Mouse (Mus musculus) lung, embryonic 15.5 days (tissue): ENCODE results near the gene Camk1d. TPM values are rescaled to one million over a fixed set of nuclear protein-coding genes. Genes with fewer than 3 reads are reported as not detected.
A peak's percentile ranks its signal among the peaks of the same experiment; 100 is the strongest.

ENCODE experiments used
- ATAC-seq: fragments of 200-750 bp; cut with Nextera tagmentation; 2 replicates; pipeline ENCODE4 v1.8.0; 2017; ENCODE audit warnings: moderate number of reproducible peaks, borderline replicate concordance; ENCODE audit not compliant: low FRiP score, low TSS enrichment; ENCODE audit errors: extremely low read depth
- H3K27ac ChIP-seq: fragments of 300-500 bp; sonication (generic); 2 replicates; pipeline ENCODE4 v1.5.1; 2015; ENCODE audit warnings: moderate library complexity, mild to moderate bottlenecking, inconsistent platforms
- H3K27me3 ChIP-seq: fragments of 300-500 bp; sonication (generic); 2 replicates; pipeline ENCODE4 v1.6.1; 2015; ENCODE audit warnings: inconsistent platforms
- H3K36me3 ChIP-seq: fragments of 300-500 bp; sonication (generic); 2 replicates; pipeline ENCODE4 v1.6.1; 2015; ENCODE audit warnings: inconsistent platforms
- H3K4me1 ChIP-seq: fragments of 300-500 bp; sonication (generic); 2 replicates; pipeline ENCODE4 v1.6.1; 2015; ENCODE audit warnings: inconsistent platforms
- H3K4me2 ChIP-seq: fragments of 300-500 bp; sonication (generic); 2 replicates; pipeline ENCODE4 v1.6.1; 2015; ENCODE audit warnings: inconsistent platforms, mild to moderate bottlenecking, moderate library complexity
- H3K4me3 ChIP-seq: fragments of 300-500 bp; sonication (generic); 2 replicates; pipeline ENCODE4 v1.5.1; 2015; ENCODE audit warnings: mild to moderate bottlenecking, inconsistent platforms
- H3K9ac ChIP-seq: fragments of 300-500 bp; sonication (generic); 2 replicates; pipeline ENCODE4 v1.6.1; 2015; ENCODE audit warnings: inconsistent platforms
- H3K9me3 ChIP-seq: fragments of 300-500 bp; sonication (generic); 2 replicates; pipeline ENCODE4 v1.6.1; 2016; ENCODE audit warnings: inconsistent platforms
- WGBS: fragments of 180-500 bp; shearing (Covaris S2); methylation state at CpG from one replicate; pipeline ENCODE4 v1.1.7; 2015; 5-methylcytosine and 5-hydroxymethylcytosine counted together
- polyA plus RNA-seq: library from polyadenylated mRNA; unstranded; fragments of >200 nt; fragmentation: Nextera tagmentation; extraction: Ambion mirVana; gene quantifications from 2 replicates; pipeline ENCODE4 v1.2.1, GENCODE M21; 2015

Gene Camk1d
- polyA plus RNA-seq, 1 experiment from 2014 or later, result 2.5 TPM

DNA sequence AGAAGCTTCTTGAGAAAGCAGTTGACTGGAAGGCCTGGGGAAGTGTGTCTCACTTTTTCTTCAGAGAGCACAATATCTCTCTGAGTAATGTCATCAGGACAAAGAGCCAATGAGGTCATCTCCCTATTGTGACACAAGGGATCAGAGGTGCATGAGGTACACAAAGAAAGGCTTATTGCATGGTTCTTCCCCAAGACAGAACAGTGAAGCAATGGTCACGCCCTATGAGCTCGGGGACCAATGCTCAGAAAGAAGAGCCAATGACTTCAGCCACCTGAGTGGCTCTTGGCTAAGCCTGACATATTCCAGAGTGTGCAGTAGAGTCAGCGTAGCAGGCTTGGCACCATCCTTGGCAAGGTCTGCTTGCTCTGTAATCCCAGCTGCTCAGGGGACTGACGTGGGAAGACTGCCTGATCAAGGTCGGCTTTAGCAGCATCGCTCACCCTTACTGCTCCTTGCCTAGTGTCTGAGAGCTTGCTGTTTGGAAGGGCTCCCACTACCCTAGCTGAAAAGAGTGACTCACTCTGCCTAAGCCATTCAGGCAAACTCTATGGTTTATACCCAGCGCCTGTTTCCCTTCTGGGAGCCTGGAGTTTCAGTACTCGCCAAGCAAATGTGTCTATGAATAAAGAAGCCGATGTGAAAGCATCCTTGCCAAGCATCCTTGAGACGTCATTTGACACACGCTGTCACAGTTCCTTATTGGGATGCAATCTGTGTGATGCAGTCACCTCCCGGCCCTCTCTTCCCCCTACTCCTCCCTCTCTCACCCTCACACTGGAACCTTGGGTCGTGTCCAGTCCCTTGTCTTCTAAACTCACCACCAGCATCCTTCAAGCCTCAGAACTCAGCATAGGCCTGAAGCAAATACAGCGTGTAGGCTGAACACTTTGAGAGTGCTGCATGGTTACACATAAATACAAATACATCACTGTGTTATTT lies 77.2 kb downstream of the Camk1d start:
- no peak overlapping the region for H3K4me2 ChIP-seq
- peaks cover 7% of the 10 kb centered on the region; the same call in 1 of the 2 replicates for H3K27me3 ChIP-seq
- no peak overlapping the region for H3K4me3 ChIP-seq
- no peaks in the 10 kb centered on the region for H3K9me3 ChIP-seq
- 78% methylated on average over 14 of the region's 14 CpGs for WGBS
- no peak overlapping the region for H3K9ac ChIP-seq
- H3K27ac ChIP-seq, result no peak overlapping the region
- no peaks in the 10 kb centered on the region for H3K36me3 ChIP-seq
- no peaks in the 10 kb centered on the region for H3K4me1 ChIP-seq
- no peak for ATAC-seq

DNA sequence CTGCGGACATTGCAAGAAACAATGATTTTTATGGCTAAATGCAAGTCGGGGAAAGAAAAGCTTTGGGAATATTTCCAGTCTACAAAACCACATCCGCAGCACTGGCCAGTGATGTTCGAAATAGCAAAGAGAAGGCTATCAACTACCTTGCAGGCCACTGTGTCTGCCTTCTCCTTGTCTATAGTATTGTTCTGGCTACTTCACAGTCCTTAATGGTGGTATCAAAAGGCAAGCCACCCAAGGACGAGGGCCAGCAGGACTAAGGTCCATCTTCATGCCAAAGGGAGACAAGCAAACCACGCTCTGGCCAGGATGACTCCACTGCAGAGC lies 82.0 kb downstream of the Camk1d start:
- Histone ChIP-seq H3K27ac (no peak overlapping the region), H3K9ac (no peak overlapping the region), H3K4me1 (no peaks in the 10 kb centered on the region), H3K27me3 (no peaks in the 10 kb centered on the region), H3K9me3 (no peaks in the 10 kb centered on the region), H3K36me3 (no peaks in the 10 kb centered on the region), H3K4me2 (no peak overlapping the region), H3K4me3 (no peak overlapping the region)
- 85% methylated on average over 6 of the region's 6 CpGs for WGBS
- no peak for ATAC-seq

- no peak for ATAC-seq
- Histone ChIP-seq H3K9ac (no peak overlapping the region), H3K36me3 (no peaks in the 10 kb centered on the region), H3K27me3 (no peaks in the 10 kb centered on the region), H3K4me1 (no peaks in the 10 kb centered on the region), H3K4me2 (no peak overlapping the region), H3K27ac (no peak overlapping the region), H3K9me3 (no peaks in the 10 kb centered on the region), H3K4me3 (no peak overlapping the region)
- WGBS, result 78% methylated on average over 11 of the region's 11 CpGs
Measured at GRCm38 (mm10) chr2:5631676-5632354, 82.5 kb downstream of the Camk1d start.

- WGBS, result 53% methylated on average over 4 of the region's 4 CpGs
- Histone ChIP-seq H3K27ac (no peak overlapping the region), H3K4me2 (no peak overlapping the region), H3K27me3 (no peaks in the 10 kb centered on the region), H3K36me3 (no peaks in the 10 kb centered on the region), H3K9ac (no peak overlapping the region), H3K4me1 (no peaks in the 10 kb centered on the region), H3K9me3 (no peaks in the 10 kb centered on the region), H3K4me3 (no peak overlapping the region)
- no peak for ATAC-seq
Measured at GRCm38 (mm10) chr2:5630710-5631109, 83.6 kb downstream of the Camk1d start.

- 39% methylated on average over 4 of the region's 4 CpGs for WGBS
Measured at GRCm38 (mm10) chr2:5624379-5624778, 89.9 kb downstream of the Camk1d start.

GRCm38 (mm10) chr2:5618361-5618896 lies 95.9 kb downstream of the Camk1d start:
- Histone ChIP-seq H3K27ac (no peak overlapping the region), H3K4me3 (no peak overlapping the region), H3K4me1 (peaks cover 14% of the 10 kb centered on the region), H3K9me3 (no peaks in the 10 kb centered on the region), H3K4me2 (no peak overlapping the region), H3K36me3 (no peaks in the 10 kb centered on the region), H3K27me3 (no peaks in the 10 kb centered on the region), H3K9ac (no peak overlapping the region)
- no peak for ATAC-seq
- 84% methylated on average over 8 of the region's 8 CpGs for WGBS

More at GRCm38 (mm10) chr2:5624379-5624778, 89.9 kb downstream of the Camk1d start:
- Histone ChIP-seq H3K9me3 (no peaks in the 10 kb centered on the region), H3K4me1 (no peaks in the 10 kb centered on the region), H3K9ac (no peak overlapping the region), H3K27ac (no peak overlapping the region), H3K27me3 (no peaks in the 10 kb centered on the region), H3K36me3 (no peaks in the 10 kb centered on the region), H3K4me3 (no peak overlapping the region), H3K4me2 (no peak overlapping the region)
- no peak for ATAC-seq

- Histone ChIP-seq H3K9me3 (no peaks in the 10 kb centered on the region), H3K4me3 (no peak overlapping the region), H3K4me1 (peaks cover 18% of the 10 kb centered on the region), H3K27ac (no peak overlapping the region), H3K27me3 (no peaks in the 10 kb centered on the region), H3K4me2 (no peak overlapping the region), H3K9ac (no peak overlapping the region), H3K36me3 (no peaks in the 10 kb centered on the region)
- 63% methylated on average over 3 of the region's 3 CpGs for WGBS
- peak; percentile 7; the same call in 1 of the 2 replicates for ATAC-seq
Measured at GRCm38 (mm10) chr2:5614896-5615295, 99.4 kb downstream of the Camk1d start.

GRCm38 (mm10) chr2:5614308-5614705 lies 100.0 kb downstream of the Camk1d start:
- no peak overlapping the region for H3K9ac ChIP-seq
- WGBS, result 46% methylated on average over 2 of the region's 2 CpGs
- H3K27ac ChIP-seq, result peak overlapping the region; percentile 65
- no peak overlapping the region for H3K4me2 ChIP-seq
- H3K4me3 ChIP-seq, result no peak overlapping the region
- H3K4me1 ChIP-seq, result peaks cover 18% of the 10 kb centered on the region
- H3K36me3 ChIP-seq, result no peaks in the 10 kb centered on the region
- peak; percentile 12; the same call in 1 of the 2 replicates for ATAC-seq
- H3K9me3 ChIP-seq, result no peaks in the 10 kb centered on the region
- H3K27me3 ChIP-seq, result no peaks in the 10 kb centered on the region

- Histone ChIP-seq H3K4me2 (no peak overlapping the region), H3K9ac (no peak overlapping the region), H3K9me3 (no peaks in the 10 kb centered on the region), H3K4me1 (peaks cover 18% of the 10 kb centered on the region), H3K36me3 (no peaks in the 10 kb centered on the region), H3K27ac (peak overlapping the region; percentile 65), H3K27me3 (no peaks in the 10 kb centered on the region), H3K4me3 (no peak overlapping the region)
- peak; percentile 78 for ATAC-seq
- WGBS, result 30% methylated on average over 12 of the region's 12 CpGs
Measured at GRCm38 (mm10) chr2:5613651-5614307, 100.5 kb downstream of the Camk1d start.

- Histone ChIP-seq H3K36me3 (no peaks in the 10 kb centered on the region), H3K4me3 (no peak overlapping the region), H3K27me3 (no peaks in the 10 kb centered on the region), H3K9me3 (no peaks in the 10 kb centered on the region), H3K4me2 (no peak overlapping the region), H3K27ac (no peak overlapping the region), H3K4me1 (peaks cover 18% of the 10 kb centered on the region), H3K9ac (no peak overlapping the region)
- ATAC-seq, result no peak
- 49% methylated on average over 1 of the region's 1 CpGs for WGBS
Measured at GRCm38 (mm10) chr2:5611601-5612000, 102.7 kb downstream of the Camk1d start.

DNA sequence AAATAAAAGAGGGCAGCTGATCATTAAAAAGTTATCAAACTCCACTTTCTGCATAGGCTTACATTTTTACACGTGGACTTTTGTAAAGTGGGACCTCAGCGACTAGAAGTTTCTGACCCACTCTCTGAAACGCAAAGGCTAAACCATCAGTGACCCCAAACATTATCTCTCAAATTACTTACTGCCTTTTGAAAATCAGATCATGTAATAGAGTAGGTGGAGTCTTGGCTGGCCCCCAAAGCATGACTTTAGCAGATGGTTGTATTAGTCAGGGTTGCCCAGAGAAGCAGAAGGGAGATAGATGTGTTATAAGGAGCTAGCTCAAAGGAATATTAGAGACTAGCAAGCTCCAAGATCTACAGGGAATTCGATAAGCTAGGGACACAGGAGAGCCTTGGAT lies 103.8 kb downstream of the Camk1d start:
- H3K9ac ChIP-seq, result no peak overlapping the region
- no peak for ATAC-seq
- H3K4me3 ChIP-seq, result no peak overlapping the region
- 72% methylated on average over 4 of the region's 4 CpGs for WGBS
- H3K27me3 ChIP-seq, result no peaks in the 10 kb centered on the region
- no peak overlapping the region for H3K27ac ChIP-seq
- H3K36me3 ChIP-seq, result no peaks in the 10 kb centered on the region
- H3K4me2 ChIP-seq, result no peak overlapping the region
- peaks cover 18% of the 10 kb centered on the region for H3K4me1 ChIP-seq
- H3K9me3 ChIP-seq, result no peaks in the 10 kb centered on the region
